Mouse (Mus musculus): ENCODE results near the gene Gm10974. TPM values are rescaled to one million over a fixed set of nuclear protein-coding genes. Genes with fewer than 3 reads are reported as not detected.

Gm10974 gene
- total RNA-seq, 2 experiments from 2014 or later: not detected

- DNase-seq: no peak
- intact Hi-C loops (cut with DNase I; ENCODE audit: low total_unique reads): no loop called here
Measured at GRCm38 (mm10) chr7:66355791-66356522, 9.7 kb upstream of the Gm10974 start.

- DNase-seq: no peak
- intact Hi-C loops (cut with DNase I; ENCODE audit: low total_unique reads): no loop called here
Measured at GRCm38 (mm10) chr7:66358461-66358860, 7.2 kb upstream of the Gm10974 start.

- intact Hi-C loops (cut with DNase I; ENCODE audit: low total_unique reads): no loop called here
- no peak for DNase-seq
Measured at GRCm38 (mm10) chr7:66359044-66359443, 6.7 kb upstream of the Gm10974 start.

- intact Hi-C loops (cut with DNase I; ENCODE audit: low total_unique reads): no loop called here
- DNase-seq: no peak
Measured at GRCm38 (mm10) chr7:66364491-66364890, 1.2 kb upstream of the Gm10974 start.

GRCm38 (mm10) chr7:66365411-66365810, 294 bp upstream of the Gm10974 start:
- no peak for DNase-seq
- intact Hi-C loops (cut with DNase I; ENCODE audit: low total_unique reads): no loop called here

- no peak for DNase-seq
- intact Hi-C loops (cut with DNase I; ENCODE audit: low total_unique reads): no loop called here
Measured at GRCm38 (mm10) chr7:66369071-66369933, 3.6 kb downstream of the Gm10974 start.

GRCm38 (mm10) chr7:66369934-66370445, 4.3 kb downstream of the Gm10974 start:
- DNase-seq: no peak
- intact Hi-C loops (cut with DNase I; ENCODE audit: low total_unique reads): no loop called here

- intact Hi-C loops (cut with DNase I; ENCODE audit: low total_unique reads): no loop called here
Measured at GRCm38 (mm10) chr7:66370970-66371369, 5.3 kb downstream of the Gm10974 start.

GRCm38 (mm10) chr7:66373391-66373790, 7.7 kb downstream of the Gm10974 start:
- intact Hi-C loops (cut with DNase I; ENCODE audit: low total_unique reads): no loop called here

More at GRCm38 (mm10) chr7:66370970-66371369, 5.3 kb downstream of the Gm10974 start:
- DNase-seq: no peak

GRCm38 (mm10) chr7:66375736-66376135, 10.0 kb downstream of the Gm10974 start:
- intact Hi-C loops (cut with DNase I; ENCODE audit: low total_unique reads): no loop called here

More at GRCm38 (mm10) chr7:66373391-66373790, 7.7 kb downstream of the Gm10974 start:
- no peak for DNase-seq

GRCm38 (mm10) chr7:66376560-66376959, 10.9 kb downstream of the Gm10974 start:
- intact Hi-C loops (cut with DNase I; ENCODE audit: low total_unique reads): no loop called here
- no peak for DNase-seq

More at GRCm38 (mm10) chr7:66375736-66376135, 10.0 kb downstream of the Gm10974 start:
- DNase-seq: no peak

GRCm38 (mm10) chr7:66384213-66384612, 18.5 kb downstream of the Gm10974 start:
- no peak for DNase-seq

GRCm38 (mm10) chr7:66384891-66385290, 19.2 kb downstream of the Gm10974 start:
- DNase-seq: no peak

More at GRCm38 (mm10) chr7:66384213-66384612, 18.5 kb downstream of the Gm10974 start:
- intact Hi-C loops (cut with DNase I; ENCODE audit: low total_unique reads): no loop called here

GRCm38 (mm10) chr7:66385826-66386225, 20.1 kb downstream of the Gm10974 start:
- no peak for DNase-seq
- intact Hi-C loops (cut with DNase I; ENCODE audit: low total_unique reads): no loop called here

More at GRCm38 (mm10) chr7:66384891-66385290, 19.2 kb downstream of the Gm10974 start:
- intact Hi-C loops (cut with DNase I; ENCODE audit: low total_unique reads): no loop called here

GRCm38 (mm10) chr7:66386411-66386810, 20.7 kb downstream of the Gm10974 start:
- DNase-seq: no peak
- intact Hi-C loops (cut with DNase I; ENCODE audit: low total_unique reads): no loop called here

- DNase-seq: no peak
- intact Hi-C loops (cut with DNase I; ENCODE audit: low total_unique reads): no loop called here
Measured at GRCm38 (mm10) chr7:66387419-66387812, 21.7 kb downstream of the Gm10974 start.

- intact Hi-C loops (cut with DNase I; ENCODE audit: low total_unique reads): loop anchor here (2.0 kb wide), 1 partner anchor 79 kb away; no protein-coding TSS in a partner anchor
- DNase-seq: peak; percentile 48
Measured at GRCm38 (mm10) chr7:66387813-66388521, 22.3 kb downstream of the Gm10974 start, which contains the start of gene Lrrk1. Gene Lrrk1 (minus strand): TSS chr7:66388350.

- intact Hi-C loops (cut with DNase I; ENCODE audit: low total_unique reads): loop anchor here (2.0 kb wide), 1 partner anchor 80 kb away; no protein-coding TSS in a partner anchor
- DNase-seq: peak; percentile 60
Measured at GRCm38 (mm10) chr7:66388621-66389532, 23.2 kb downstream of the Gm10974 start.
